Mouse (Mus musculus): ENCODE data around the gene Dhrs11.

DNA sequence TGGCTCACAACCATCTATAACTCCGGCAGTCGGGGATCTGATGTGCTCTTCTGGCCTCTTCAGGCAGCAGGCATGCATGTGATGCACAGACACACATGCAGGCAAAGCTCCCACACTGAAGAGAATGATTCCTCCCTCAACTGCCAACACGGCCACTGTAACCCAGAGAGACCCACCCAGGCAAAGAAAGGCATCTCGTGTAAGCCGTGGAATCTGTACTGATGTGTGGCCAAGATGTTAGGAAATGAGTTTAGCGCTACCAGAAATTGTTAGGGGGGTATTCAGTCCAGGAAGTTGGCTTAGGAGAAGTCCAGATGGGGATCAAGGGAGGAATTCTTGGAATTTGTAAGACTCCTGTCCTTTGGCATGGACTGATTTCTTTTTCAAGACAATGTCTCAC is 38.4 kb downstream of the Dhrs11 start:
- no peak for TF ChIP-seq CTCF (IDR thresholded peaks at IDR 0.05; ENCODE audit: control insufficient read depth, insufficient read depth, insufficient replicate concordance, low read depth, low read length)
- no peak for TF ChIP-seq POLR2A (IDR thresholded peaks at IDR 0.05; ENCODE audit: control insufficient read depth, low read depth, low read length)

All from testis, adult 2 months (tissue).